Mouse (Mus musculus): ENCODE measurements around the gene Traf5. TPM values are rescaled to one million over a fixed set of nuclear protein-coding genes. Genes with fewer than 3 reads are reported as not detected.

Traf5 gene
- total RNA-seq (2023; ENCODE audit: inconsistent age), result 162 to 183 TPM (median 174 TPM) in 4 replicates

GRCm38 (mm10) chr1:192091806-192092772 lies at the start of gene Traf5:
Gene Traf5 (minus strand): TSS chr1:192092559.

GRCm38 (mm10) chr1:192137926-192138910 lies 45.9 kb upstream of the Traf5 start, which contains the start of gene Rcor3:
Gene Rcor3 (minus strand): TSS chr1:192138062.

GRCm38 (mm10) chr1:191977187-191977586 lies 115.2 kb downstream of the Traf5 start, which contains the start of gene Rd3:
Gene Rd3 (plus strand): TSS chr1:191977370.

Other genes with a start within 250 kb of the Traf5 start
- gene Slc30a1, start 185.8 kb downstream of the Traf5 start, total RNA-seq (2023; ENCODE audit: inconsistent age), result 9.3 to 10.9 TPM (median 9.9 TPM) in 4 replicates
- not detected in 4 replicates for gene Rd3, start 115.2 kb downstream of the Traf5 start, total RNA-seq (2023; ENCODE audit: inconsistent age)
- gene Rcor3, start 45.5 kb upstream of the Traf5 start, total RNA-seq (2023; ENCODE audit: inconsistent age), result 11.3 to 15.2 TPM (median 14.3 TPM) in 4 replicates
- gene Kcnh1, start 98.2 kb upstream of the Traf5 start, total RNA-seq (2023; ENCODE audit: inconsistent age), result not detected in 4 replicates

All from B cell, adult (primary cell).